8 mouse cellular contexts compared by ENCODE assay signal in genomic region chr19:46529601-46530448, GRCm38 (mm10). TPM values are rescaled to one million over a fixed set of nuclear protein-coding genes. Genes with fewer than 3 reads are reported as not detected.
A peak's percentile ranks its signal among the peaks of the same experiment; 100 is the strongest.
DNase-seq lines count a peak whose midpoint lies in the region; ATAC-seq lines count a peak whose summit lies in the region.

No protein-coding gene starts in this region.

- H3K4me3 ChIP-seq in hindbrain, embryonic 13.5 days, result no peak overlapping the region
- H3K4me3 ChIP-seq in midbrain, embryonic 10.5 days, result peak overlapping the region; percentile 49

- H3K4me2 ChIP-seq in hindbrain, embryonic 13.5 days, result peak overlapping the region; percentile 62

- no peaks in the 10 kb centered on the region; the same call in 1 of the 2 replicates for H3K36me3 ChIP-seq in hindbrain, embryonic 13.5 days
- H3K36me3 ChIP-seq in midbrain, embryonic 10.5 days, result 0 out of 2 replicates have a peak, but pooled peaks cover 4% of the 10 kb centered on the region

- no peaks in the 10 kb centered on the region for H3K9me3 ChIP-seq in hindbrain, embryonic 13.5 days
- no peaks in the 10 kb centered on the region for H3K9me3 ChIP-seq in midbrain, embryonic 10.5 days (replicated peaks)

- 3% methylated on average over 13 of the region's 13 CpGs for WGBS in hindbrain, embryonic 13.5 days
- WGBS in midbrain, embryonic 10.5 days, result under 1% methylated on average over 13 of the region's 13 CpGs

- H3K9ac ChIP-seq in hindbrain, embryonic 13.5 days, result peak overlapping the region; percentile 71

- H3K27me3 ChIP-seq in hindbrain, embryonic 13.5 days, result no peaks in the 10 kb centered on the region
- H3K27me3 ChIP-seq in midbrain, embryonic 10.5 days (ENCODE audit: low read depth, poor library complexity, severe bottlenecking), result no peaks in the 10 kb centered on the region

- DNase-seq in kidney, adult 11 months, result peak; percentile 21
- DNase-seq in kidney, adult 18-20 months, result no peak
- peak; percentile 51 for DNase-seq in embryo, embryonic 11 days
- peak; percentile 61 for DNase-seq in midbrain, embryonic 10.5 days (ENCODE audit: low spot score)
- no peak for DNase-seq in layer of hippocampus, postnatal 10 days (ENCODE audit: low spot score in 2 of 2)
- DNase-seq in natural killer cell, adult 2 months (ENCODE audit: low spot score in 2 of 2), result no peak

- H3K27ac ChIP-seq in hindbrain, embryonic 13.5 days, result peak overlapping the region; percentile 93
- H3K27ac ChIP-seq in midbrain, embryonic 10.5 days (replicated peaks), result peak overlapping the region; percentile 95

- no peak for ATAC-seq in hindbrain, embryonic 13.5 days (ENCODE audit: low FRiP score)
- ATAC-seq in activated CD4-positive, CD25-positive, alpha-beta regulatory T cell, adult 4 months, result no peak

- peaks cover 99% of the 10 kb centered on the region for H3K4me1 ChIP-seq in hindbrain, embryonic 13.5 days (replicated peaks)
- peaks cover 100% of the 10 kb centered on the region for H3K4me1 ChIP-seq in midbrain, embryonic 10.5 days

RNA-seq across cellular contexts. Expression of gene Trim8, which starts 28.3 kb away (rescaled TPM):
- 29.7 and 31.6 TPM in 2 replicates for polyA plus RNA-seq in hindbrain, embryonic 13.5 days (2015; fragmentation: Nextera tagmentation; extraction: Ambion mirVana)
- 24.6 and 27.8 TPM in 2 replicates for polyA plus RNA-seq in midbrain, embryonic 10.5 days (2016; fragmentation: Nextera tagmentation; extraction: Ambion mirVana)
- total RNA-seq in layer of hippocampus, postnatal 10 days (2021), result 100 to 1,000 TPM; 108 to 111 TPM
- 10 to 100 TPM; 15.8 to 21.3 TPM for polyA plus RNA-seq in activated CD4-positive, CD25-positive, alpha-beta regulatory T cell, adult 4 months (2017; shearing (Covaris generic))

RNA-seq across cellular contexts. Expression of gene Arl3, which starts 43.2 kb away (rescaled TPM):
- 212 and 220 TPM in 2 replicates for polyA plus RNA-seq in hindbrain, embryonic 13.5 days (2015; fragmentation: Nextera tagmentation; extraction: Ambion mirVana)
- polyA plus RNA-seq in midbrain, embryonic 10.5 days (2016; fragmentation: Nextera tagmentation; extraction: Ambion mirVana), result 207 and 216 TPM in 2 replicates
- total RNA-seq in layer of hippocampus, postnatal 10 days (2021), result 100 to 1,000 TPM; 133 to 138 TPM
- polyA plus RNA-seq in activated CD4-positive, CD25-positive, alpha-beta regulatory T cell, adult 4 months (2017; shearing (Covaris generic)), result 10 to 100 TPM; 22.1 to 24.5 TPM

RNA-seq across cellular contexts. Expression of gene Sfxn2, which starts 43.3 kb away (rescaled TPM):
- polyA plus RNA-seq in hindbrain, embryonic 13.5 days (2015; fragmentation: Nextera tagmentation; extraction: Ambion mirVana), result 10.3 and 12.6 TPM in 2 replicates
- polyA plus RNA-seq in midbrain, embryonic 10.5 days (2016; fragmentation: Nextera tagmentation; extraction: Ambion mirVana), result 17.0 and 18.1 TPM in 2 replicates
- total RNA-seq in layer of hippocampus, postnatal 10 days (2021), result 1 to 10 TPM; 8.5 to 9.9 TPM
- 1 to 10 TPM; 4.3 to 6.9 TPM for polyA plus RNA-seq in activated CD4-positive, CD25-positive, alpha-beta regulatory T cell, adult 4 months (2017; shearing (Covaris generic))

Comparison
In these comparisons a context has a peak if more than half of its experiments do, and no peak if none do; other contexts are left out.
1. DNase-seq: peak in kidney, adult 11 months (single experiment), embryo, embryonic 11 days (single experiment) and midbrain, embryonic 10.5 days (single experiment); none in kidney, adult 18-20 months (single experiment), layer of hippocampus, postnatal 10 days (0 of 2) and natural killer cell, adult 2 months (0 of 2).